Mouse (Mus musculus) ES-CJ7 (cell line): Measurements from ENCODE around the gene Tmem207.
"Not testable (repeated sequence)": the region's sequence is repeated elsewhere in the genome, so short reads cannot be mapped to it uniquely, and the experiment has no call there.

ENCODE experiments used
- DNase-seq: peaks from one replicate; pipeline ENCODE4 v3.0.0; 2011; ENCODE audit warnings: low read depth, low spot score

Gene Tmem207

GRCm38 (mm10) chr16:26526669-26527068 lies at the start of gene Tmem207:
TSS of gene Tmem207 (minus strand) at chr16:26526769.
- DNase-seq, result no peak

GRCm38 (mm10) chr16:26574173-26574572 lies 47.6 kb upstream of the Tmem207 start:
- no peak for DNase-seq

GRCm38 (mm10) chr16:26571836-26572235 lies 45.3 kb upstream of the Tmem207 start:
- DNase-seq, result no peak

- DNase-seq, result no peak
These were observed 42.9 kb upstream of the Tmem207 start for GRCm38 (mm10) chr16:26569387-26569978.

- no peak for DNase-seq
These were observed 36.2 kb upstream of the Tmem207 start for GRCm38 (mm10) chr16:26562771-26563170.

- no peak for DNase-seq
These were observed 35.2 kb upstream of the Tmem207 start for GRCm38 (mm10) chr16:26561743-26562142.

GRCm38 (mm10) chr16:26558797-26559196 lies 32.2 kb upstream of the Tmem207 start:
- no peak for DNase-seq

- no peak for DNase-seq
These were observed 25.7 kb upstream of the Tmem207 start for GRCm38 (mm10) chr16:26552234-26552633.

GRCm38 (mm10) chr16:26549221-26549620 lies 22.7 kb upstream of the Tmem207 start:
- no peak for DNase-seq

GRCm38 (mm10) chr16:26546879-26547206 lies 20.3 kb upstream of the Tmem207 start:
- DNase-seq, result no peak

GRCm38 (mm10) chr16:26546170-26546878 lies 19.8 kb upstream of the Tmem207 start:
- DNase-seq, result no peak

GRCm38 (mm10) chr16:26532287-26532686 lies 5.7 kb upstream of the Tmem207 start:
- no peak for DNase-seq

GRCm38 (mm10) chr16:26530451-26530850 lies 3.9 kb upstream of the Tmem207 start:
- no peak for DNase-seq

GRCm38 (mm10) chr16:26527931-26528666 lies 1.5 kb upstream of the Tmem207 start:
- DNase-seq, result no peak

GRCm38 (mm10) chr16:26525832-26526231 lies 737 bp downstream of the Tmem207 start:
- DNase-seq, result no peak

- peak; percentile 38 for DNase-seq
These were observed 7.0 kb downstream of the Tmem207 start for GRCm38 (mm10) chr16:26519596-26519995.

GRCm38 (mm10) chr16:26504961-26505360 lies 21.6 kb downstream of the Tmem207 start:
- no peak for DNase-seq

- DNase-seq, result no peak
These were observed 25.8 kb downstream of the Tmem207 start for GRCm38 (mm10) chr16:26500738-26501137.

- DNase-seq, result not testable (repeated sequence)
These were observed 26.9 kb downstream of the Tmem207 start for GRCm38 (mm10) chr16:26499705-26500104.

- peak; percentile 17 for DNase-seq
These were observed 30.8 kb downstream of the Tmem207 start for GRCm38 (mm10) chr16:26495721-26496120.

- no peak for DNase-seq
These were observed 55.3 kb downstream of the Tmem207 start for GRCm38 (mm10) chr16:26471254-26471653.

- DNase-seq, result no peak
These were observed 60.0 kb downstream of the Tmem207 start for GRCm38 (mm10) chr16:26466535-26466934.

- no peak for DNase-seq
These were observed 63.7 kb downstream of the Tmem207 start, which contains the start of gene Cldn16 for GRCm38 (mm10) chr16:26462835-26463234. TSS of gene Cldn16 (plus strand) at chr16:26463135.
